Mouse (Mus musculus) kidney, adult 2 months (tissue): Measurements from ENCODE around the gene Zfp423.

ENCODE experiments used
- CTCF ChIP-seq: fragments of 200-500 bp; conservative IDR thresholded peaks from 2 replicates; pipeline ENCODE4 v1.5.1; 2011; ENCODE audit warnings: low read depth, mild to moderate bottlenecking, control low read depth, low read length, moderate library complexity, mixed read lengths; ENCODE audit not compliant: insufficient read depth, insufficient read length
- POLR2A ChIP-seq: fragments of 200-500 bp; IDR thresholded peaks from one replicate; pipeline ENCODE4 v1.6.1; 2011; ENCODE audit warnings: low read depth, low read length, control low read depth

DNA sequence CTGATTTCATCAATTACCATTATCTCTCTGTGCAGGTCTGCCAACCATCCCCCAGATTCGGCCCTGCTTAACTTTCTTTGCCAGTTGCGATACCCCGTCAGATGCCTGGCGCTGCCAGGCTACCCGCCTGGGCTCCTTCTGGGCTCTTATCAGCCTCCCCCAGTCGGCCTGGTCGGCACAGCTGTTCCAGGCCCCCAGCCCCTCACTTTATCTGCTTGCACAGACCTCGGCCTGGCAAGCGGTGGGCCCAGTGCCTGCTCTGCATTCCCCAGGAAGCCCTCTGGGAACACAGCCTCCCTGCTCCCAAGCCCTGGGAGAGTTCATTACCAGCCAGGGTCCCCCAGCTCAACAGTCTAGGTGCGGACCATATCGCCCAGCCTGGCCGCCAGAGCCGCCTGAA, 126.1 kb downstream of the Zfp423 start:
- no peak for TF ChIP-seq CTCF
- no peak for TF ChIP-seq POLR2A
